Mouse (Mus musculus) heart, postnatal 0 days (tissue): ENCODE results near the gene Trpm5.

Experiments used
- CTCF ChIP-seq: IDR thresholded peaks from 2 replicates; pipeline ENCODE4 v1.5.1; 2016; ENCODE audit warnings: antibody characterized with exemption, control low read depth, low read depth
- EP300 ChIP-seq: IDR thresholded peaks from 2 replicates; pipeline ENCODE4 v1.6.1; 2016; ENCODE audit warnings: antibody characterized with exemption, low read depth

DNA sequence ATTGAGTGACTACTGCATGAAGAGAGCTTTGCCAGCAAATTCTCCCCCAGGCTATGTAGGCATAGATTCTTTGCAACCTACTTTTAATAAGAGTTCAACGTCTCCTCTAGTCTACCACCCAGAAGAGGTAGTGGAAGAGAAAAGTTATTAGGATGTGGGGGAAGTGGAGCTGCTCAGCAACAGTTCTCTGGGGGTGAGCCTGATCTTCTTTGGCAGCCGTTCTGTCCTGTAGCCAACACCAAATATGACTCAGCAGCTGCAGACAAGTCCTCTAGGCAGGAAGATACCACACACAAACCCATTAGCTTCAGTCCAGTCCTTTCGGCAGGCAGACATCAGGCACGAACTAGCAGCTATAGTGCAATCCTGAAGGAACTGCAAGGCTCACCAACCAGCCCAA lies 6.3 kb upstream of the Trpm5 start:
- TF ChIP-seq CTCF: no peak
- TF ChIP-seq EP300: no peak
